Mouse (Mus musculus): ENCODE results near the gene Ces1a.

Gene Ces1a

GRCm38 (mm10) chr8:92984376-92984775 is 63.6 kb downstream of the Ces1a start:
- CTCF ChIA-PET, result no interaction called here

- CTCF ChIA-PET, result no interaction called here
These were observed 65.5 kb downstream of the Ces1a start for GRCm38 (mm10) chr8:92982491-92982890.

GRCm38 (mm10) chr8:92976656-92977055 is 71.3 kb downstream of the Ces1a start:
- CTCF ChIA-PET, result no interaction called here

- CTCF ChIA-PET, result no interaction called here
These were observed 75.0 kb downstream of the Ces1a start for GRCm38 (mm10) chr8:92972949-92973348.

Data from spleen, embryonic (tissue).